Mouse (Mus musculus): Measurements from ENCODE around the gene Rbm4.

Rbm4 gene

GRCm38 (mm10) chr19:4741482-4741881 lies 52.2 kb downstream of the Rbm4 start:
- DNase-seq (ENCODE audit: extremely low spot score, low spot score) = no peak

DNA sequence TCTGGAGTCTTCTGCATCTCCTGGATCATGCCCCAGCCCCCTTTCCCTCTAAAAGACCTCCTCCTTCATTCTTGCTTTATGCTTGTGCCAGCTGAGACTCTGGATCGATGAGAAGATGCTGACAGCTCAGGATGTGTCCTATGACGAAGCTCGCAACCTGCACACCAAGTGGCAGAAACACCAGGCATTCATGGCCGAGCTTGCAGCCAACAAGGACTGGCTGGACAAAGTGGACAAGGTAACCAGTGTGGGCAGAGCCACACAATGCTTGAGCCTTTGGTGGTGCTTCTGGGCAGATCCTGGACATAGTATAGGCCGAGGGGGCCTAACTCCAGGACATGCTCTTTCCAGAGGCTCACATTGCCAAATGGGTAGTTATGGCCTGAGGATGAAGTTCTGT lies 53.9 kb downstream of the Rbm4 start:
- no peak for DNase-seq (ENCODE audit: extremely low spot score, low spot score)

DNA sequence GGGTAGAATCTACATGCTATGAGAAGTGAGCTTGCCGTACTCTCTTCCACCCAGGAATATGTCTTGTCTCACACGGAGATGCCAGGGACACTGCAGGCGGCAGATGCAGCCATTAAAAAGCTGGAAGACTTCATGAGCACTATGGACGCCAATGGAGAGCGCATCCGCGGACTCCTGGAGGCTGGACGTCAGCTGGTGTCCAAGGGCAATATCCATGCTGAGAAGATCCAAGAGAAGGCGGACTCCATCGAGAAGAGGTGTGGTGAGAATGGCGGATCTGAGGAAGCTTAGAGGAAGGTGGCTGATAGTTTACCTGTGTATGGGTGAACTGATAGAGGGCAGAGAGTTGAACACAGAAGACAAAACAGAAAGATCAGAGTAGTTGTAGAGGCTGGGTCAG lies 54.6 kb downstream of the Rbm4 start:
- DNase-seq (ENCODE audit: extremely low spot score, low spot score) = no peak

DNA sequence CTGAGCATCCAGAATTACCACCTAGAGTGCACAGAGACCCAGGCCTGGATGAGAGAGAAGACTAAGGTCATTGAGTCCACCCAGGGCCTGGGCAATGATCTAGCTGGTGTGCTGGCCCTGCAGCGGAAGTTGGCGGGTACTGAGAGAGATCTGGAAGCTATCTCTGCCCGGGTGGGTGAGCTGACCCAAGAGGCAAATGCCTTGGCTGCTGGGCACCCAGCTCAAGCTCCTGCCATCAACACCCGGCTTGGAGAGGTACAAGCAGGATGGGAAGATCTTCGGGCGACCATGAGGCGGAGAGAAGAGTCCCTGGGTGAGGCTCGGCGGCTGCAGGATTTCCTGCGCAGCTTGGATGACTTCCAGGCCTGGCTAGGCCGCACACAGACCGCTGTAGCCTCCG lies 55.8 kb downstream of the Rbm4 start:
- no peak for DNase-seq (ENCODE audit: extremely low spot score, low spot score)

Data from neural tube, embryonic 10.5 days (tissue).